Mouse (Mus musculus): Measurements from ENCODE around the gene Ogfod3. TPM values are rescaled to one million over a fixed set of nuclear protein-coding genes. Genes with fewer than 3 reads are reported as not detected.

The Ogfod3 gene
- polyA plus RNA-seq, 1 experiment: 12.0 TPM

DNA sequence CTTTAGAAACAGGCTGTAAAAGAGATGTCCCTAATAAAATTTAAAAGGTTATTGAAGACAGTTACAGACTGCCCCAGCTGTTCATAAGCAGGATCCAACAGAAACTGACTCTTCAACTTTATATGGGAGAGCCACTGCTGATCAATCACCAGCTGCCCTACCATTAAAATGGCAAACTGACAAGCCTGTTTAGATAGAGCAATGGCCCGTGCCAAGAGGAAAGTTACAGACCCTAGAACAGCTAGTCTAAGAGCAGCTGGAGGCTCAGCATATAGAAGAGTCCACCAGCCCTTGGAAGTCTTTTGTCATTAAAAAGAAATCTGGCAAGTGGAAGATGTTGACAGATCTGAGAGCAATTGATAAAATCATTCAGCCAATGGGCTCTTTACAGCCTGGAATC is 69.9 kb downstream of the Ogfod3 start:
- DNase-seq: no peak
- no peak overlapping the region for H3K4me3 ChIP-seq (replicated peaks; ENCODE audit: insufficient read depth, low read depth, low read length)
- no peaks in the 10 kb centered on the region for H3K27me3 ChIP-seq (ENCODE audit: control insufficient read depth, insufficient read depth, low read length)
- H3K4me1 ChIP-seq (ENCODE audit: control insufficient read depth, insufficient read depth, low read length): no peaks in the 10 kb centered on the region
- no peak overlapping the region for H3K27ac ChIP-seq (ENCODE audit: insufficient read depth, low read length)
- TF ChIP-seq POLR2A (IDR thresholded peaks at IDR 0.05; ENCODE audit: borderline replicate concordance, insufficient read depth, low read length) (no peak), CTCF (IDR thresholded peaks at IDR 0.05; ENCODE audit: borderline replicate concordance, insufficient read depth, low read depth, low read length) (no peak)
- WGBS: 70% methylated on average over 1 of the region's 1 CpGs

DNA sequence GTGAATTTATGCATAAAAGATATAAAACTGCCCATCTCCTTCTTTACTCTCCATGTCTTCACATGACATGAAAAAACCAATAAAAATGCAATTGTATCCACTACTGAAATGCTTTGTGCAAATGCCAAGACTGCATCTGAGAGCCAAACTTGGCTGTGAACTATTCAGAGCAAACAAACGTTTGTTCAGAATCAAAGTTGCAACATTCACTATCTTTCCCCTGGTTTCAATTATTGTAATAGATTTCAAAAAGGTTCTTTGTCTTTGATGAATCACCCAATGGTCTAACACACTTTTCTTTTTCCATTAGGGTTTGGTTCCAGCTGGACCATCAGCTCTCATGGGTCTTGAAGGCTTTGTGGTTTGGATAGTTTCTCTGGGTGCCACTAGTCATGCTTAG is 74.9 kb downstream of the Ogfod3 start:
- Histone ChIP-seq H3K27ac (ENCODE audit: insufficient read depth, low read length) (no peak overlapping the region), H3K4me1 (ENCODE audit: control insufficient read depth, insufficient read depth, low read length) (no peaks in the 10 kb centered on the region)
- WGBS: 45% methylated on average over 1 of the region's 1 CpGs

More for the DNA sequence above, 74.9 kb downstream of the Ogfod3 start:
- no peak for TF ChIP-seq CTCF (IDR thresholded peaks at IDR 0.05; ENCODE audit: borderline replicate concordance, insufficient read depth, low read depth, low read length)
- no peak for TF ChIP-seq POLR2A (IDR thresholded peaks at IDR 0.05; ENCODE audit: borderline replicate concordance, insufficient read depth, low read length)
- H3K27me3 ChIP-seq (ENCODE audit: control insufficient read depth, insufficient read depth, low read length): no peaks in the 10 kb centered on the region
- no peak for DNase-seq
- no peak overlapping the region for H3K4me3 ChIP-seq (replicated peaks; ENCODE audit: insufficient read depth, low read depth, low read length)

Other genes with a start within 250 kb of the Ogfod3 start
- gene Csnk1d, start 213.4 kb downstream of the Ogfod3 start, polyA plus RNA-seq (2012; rRNA removed): 110 and 111 TPM in 2 replicates
- 0.11 and 0.19 TPM in 2 replicates for gene Cd7, start 165.3 kb downstream of the Ogfod3 start, polyA plus RNA-seq (2012; rRNA removed)
- gene Sectm1b, start 141.1 kb downstream of the Ogfod3 start, polyA plus RNA-seq (2012; rRNA removed): not detected in 2 replicates
- gene Sectm1a, start 123.5 kb downstream of the Ogfod3 start, polyA plus RNA-seq (2012; rRNA removed): not detected in 2 replicates
- not detected in 2 replicates for gene Tex19.2, start 86.0 kb downstream of the Ogfod3 start, polyA plus RNA-seq (2012; rRNA removed)
- 0.11 TPM in 1 of 2 replicates, not detected in the other for gene Tex19.1, start 58.6 kb downstream of the Ogfod3 start, polyA plus RNA-seq (2012; rRNA removed)
- gene Uts2r, start 44.4 kb downstream of the Ogfod3 start, polyA plus RNA-seq (2012; rRNA removed): 0.59 and 0.63 TPM in 2 replicates
- gene Hexdc, start 278 bp downstream of the Ogfod3 start, polyA plus RNA-seq (2012; rRNA removed): 54.1 and 61.0 TPM in 2 replicates
- gene Cybc1, start 24.6 kb upstream of the Ogfod3 start, polyA plus RNA-seq (2012; rRNA removed): 36.2 and 37.4 TPM in 2 replicates
- 60.4 and 68.9 TPM in 2 replicates for gene Narf, start 32.5 kb upstream of the Ogfod3 start, polyA plus RNA-seq (2012; rRNA removed)
- 44.7 and 47.1 TPM in 2 replicates for gene Foxk2, start 55.3 kb upstream of the Ogfod3 start, polyA plus RNA-seq (2012; rRNA removed)
- gene Wdr45b, start 149.7 kb upstream of the Ogfod3 start, polyA plus RNA-seq (2012; rRNA removed): 65.4 and 66.3 TPM in 2 replicates
- gene Rab40b, start 183.5 kb upstream of the Ogfod3 start, polyA plus RNA-seq (2012; rRNA removed): 3.3 and 3.8 TPM in 2 replicates
- 37.7 and 38.0 TPM in 2 replicates for gene Fn3krp, start 216.7 kb upstream of the Ogfod3 start, polyA plus RNA-seq (2012; rRNA removed)
- gene Fn3k, start 230.2 kb upstream of the Ogfod3 start, polyA plus RNA-seq (2012; rRNA removed): 57.6 and 59.5 TPM in 2 replicates
- 76.8 and 77.5 TPM in 2 replicates for gene Tbcd, start 247.2 kb upstream of the Ogfod3 start, polyA plus RNA-seq (2012; rRNA removed)

All from cerebellum, adult 2 months (tissue).